Mouse (Mus musculus) hindbrain, embryonic 12.5 days (tissue): ENCODE measurements around the gene Cbfa2t3. TPM values are rescaled to one million over a fixed set of nuclear protein-coding genes. Genes with fewer than 3 reads are reported as not detected.

Experiments
- ATAC-seq: fragments of 200-750 bp; cut with Nextera tagmentation; 2 replicates; pipeline ENCODE4 v1.8.0; 2017; ENCODE audit warnings: moderate TSS enrichment; ENCODE audit not compliant: low FRiP score
- H3K27ac ChIP-seq: fragments of 300-500 bp; sonication (generic); 2 replicates; pipeline ENCODE4 v1.5.1; 2016; ENCODE audit warnings: mild to moderate bottlenecking
- H3K27me3 ChIP-seq: fragments of 300-500 bp; sonication (generic); 2 replicates; pipeline ENCODE4 v1.6.1; 2016; ENCODE audit warnings: mild to moderate bottlenecking
- H3K36me3 ChIP-seq: fragments of 300-500 bp; sonication (generic); 2 replicates; pipeline ENCODE4 v1.6.1; 2016; ENCODE audit warnings: mild to moderate bottlenecking
- H3K4me1 ChIP-seq: fragments of 300-500 bp; sonication (generic); 2 replicates; pipeline ENCODE4 v1.6.1; 2016
- H3K4me2 ChIP-seq: fragments of 300-500 bp; sonication (generic); replicated peaks from 2 replicates; pipeline ENCODE4 v1.6.1; 2016; ENCODE audit warnings: mild to moderate bottlenecking
- H3K4me3 ChIP-seq: fragments of 300-500 bp; sonication (generic); 2 replicates; pipeline ENCODE4 v1.5.1; 2016; ENCODE audit warnings: mild to moderate bottlenecking
- H3K9ac ChIP-seq: fragments of 300-500 bp; sonication (generic); 2 replicates; pipeline ENCODE4 v1.6.1; 2016; ENCODE audit warnings: mild to moderate bottlenecking, moderate library complexity
- H3K9me3 ChIP-seq: fragments of 300-500 bp; sonication (generic); replicated peaks from 2 replicates; pipeline ENCODE4 v1.6.1; 2016; ENCODE audit warnings: mild to moderate bottlenecking
- WGBS: fragments of 180-500 bp; shearing (Covaris S2); methylation state at CpG from one replicate; pipeline ENCODE4 v1.1.7; 2016; 5-methylcytosine and 5-hydroxymethylcytosine counted together
- polyA plus RNA-seq: library from polyadenylated mRNA; unstranded; fragments of >200 nt; fragmentation: Nextera tagmentation; extraction: Ambion mirVana; gene quantifications from 2 replicates; pipeline ENCODE4 v1.2.1, GENCODE M21; 2016

Cbfa2t3 gene
- 17.1 and 17.3 TPM in 2 replicates for polyA plus RNA-seq

- Histone ChIP-seq H3K4me1 (peaks cover 10% of the 10 kb centered on the region; the same call in 1 of the 2 replicates), H3K27ac (no peak within 1 kb of the TSS), H3K4me3 (no peak within 1 kb of the TSS), H3K9me3 (no peaks in the 10 kb centered on the region), H3K9ac (no peak within 1 kb of the TSS), H3K36me3 (no peaks in the 10 kb centered on the region), H3K27me3 (0 out of 2 replicates have a peak, but pooled peaks cover 15% of the 10 kb centered on the region), H3K4me2 (no peak within 1 kb of the TSS; the same call in 1 of the 2 replicates)
- WGBS: 47% methylated on average over 13 of the region's 13 CpGs
- ATAC-seq: 0 out of 2 replicates have a peak, but pooled peaks have one; percentile 16
Measured at GRCm38 (mm10) chr8:122699005-122699492, at the start of gene Cbfa2t3. Gene Cbfa2t3, minus strand, starts transcription at chr8:122699109.

- H3K27ac ChIP-seq: no peak overlapping the region
- ATAC-seq: no peak
- H3K27me3 ChIP-seq: peaks cover 24% of the 10 kb centered on the region; the same call in 1 of the 2 replicates
- no peak overlapping the region for H3K4me2 ChIP-seq
- peaks cover 58% of the 10 kb centered on the region for H3K4me1 ChIP-seq
- WGBS: 93% methylated on average over 1 of the region's 1 CpGs
- H3K36me3 ChIP-seq: no peaks in the 10 kb centered on the region
- H3K9ac ChIP-seq: no peak overlapping the region
- H3K4me3 ChIP-seq: no peak overlapping the region
- no peaks in the 10 kb centered on the region for H3K9me3 ChIP-seq
Measured at GRCm38 (mm10) chr8:122747825-122748224, 48.9 kb upstream of the Cbfa2t3 start.

GRCm38 (mm10) chr8:122746439-122746838, 47.5 kb upstream of the Cbfa2t3 start:
- H3K27ac ChIP-seq: peak overlapping the region; percentile 97
- H3K27me3 ChIP-seq: peaks cover 14% of the 10 kb centered on the region; the same call in 1 of the 2 replicates
- no peak overlapping the region for H3K4me3 ChIP-seq
- WGBS: 27% methylated on average over 7 of the region's 7 CpGs
- no peak overlapping the region for H3K9ac ChIP-seq
- peaks cover 71% of the 10 kb centered on the region for H3K4me1 ChIP-seq
- no peaks in the 10 kb centered on the region for H3K36me3 ChIP-seq
- peak; percentile 3; the same call in 1 of the 2 replicates for ATAC-seq
- no peaks in the 10 kb centered on the region for H3K9me3 ChIP-seq
- 0 out of 2 replicates have a peak overlapping the region, but pooled peaks have one; percentile 26 for H3K4me2 ChIP-seq

GRCm38 (mm10) chr8:122745750-122746275, 46.9 kb upstream of the Cbfa2t3 start:
- Histone ChIP-seq H3K9me3 (no peaks in the 10 kb centered on the region), H3K27ac (peak overlapping the region; percentile 97), H3K4me1 (peaks cover 71% of the 10 kb centered on the region), H3K36me3 (no peaks in the 10 kb centered on the region), H3K4me3 (0 out of 2 replicates have a peak overlapping the region, but pooled peaks have one; percentile 0), H3K9ac (0 out of 2 replicates have a peak overlapping the region, but pooled peaks have one; percentile 29), H3K27me3 (peaks cover 18% of the 10 kb centered on the region), H3K4me2 (peak overlapping the region; percentile 26)
- 5% methylated on average over 16 of the region's 16 CpGs for WGBS
- ATAC-seq: peak; percentile 78

- Histone ChIP-seq H3K9me3 (no peaks in the 10 kb centered on the region), H3K27ac (peak overlapping the region; percentile 97), H3K4me1 (peaks cover 68% of the 10 kb centered on the region), H3K27me3 (peaks cover 19% of the 10 kb centered on the region), H3K4me3 (0 out of 2 replicates have a peak overlapping the region, but pooled peaks have one; percentile 0), H3K4me2 (peak overlapping the region; percentile 26), H3K9ac (0 out of 2 replicates have a peak overlapping the region, but pooled peaks have one; percentile 29), H3K36me3 (no peaks in the 10 kb centered on the region)
- ATAC-seq: peak; percentile 53
- WGBS: 19% methylated on average over 17 of the region's 17 CpGs
Measured at GRCm38 (mm10) chr8:122745022-122745749, 46.3 kb upstream of the Cbfa2t3 start.

- WGBS: 7% methylated on average over 19 of the region's 19 CpGs
- Histone ChIP-seq H3K27me3 (peaks cover 19% of the 10 kb centered on the region), H3K36me3 (no peaks in the 10 kb centered on the region), H3K4me3 (no peak overlapping the region), H3K9ac (no peak overlapping the region), H3K4me1 (peaks cover 72% of the 10 kb centered on the region), H3K9me3 (no peaks in the 10 kb centered on the region), H3K4me2 (peak overlapping the region; percentile 20; the same call in 1 of the 2 replicates), H3K27ac (peak overlapping the region; percentile 97)
- ATAC-seq: no peak
Measured at GRCm38 (mm10) chr8:122742471-122742870, 43.6 kb upstream of the Cbfa2t3 start.

GRCm38 (mm10) chr8:122739102-122739725, 40.3 kb upstream of the Cbfa2t3 start:
- Histone ChIP-seq H3K4me1 (peaks cover 64% of the 10 kb centered on the region), H3K9ac (peak overlapping the region; percentile 33; the same call in 1 of the 2 replicates), H3K27me3 (peaks cover 18% of the 10 kb centered on the region), H3K36me3 (no peaks in the 10 kb centered on the region), H3K4me3 (no peak overlapping the region), H3K4me2 (0 out of 2 replicates have a peak overlapping the region, but pooled peaks have one; percentile 11), H3K27ac (peak overlapping the region; percentile 82), H3K9me3 (no peaks in the 10 kb centered on the region)
- ATAC-seq: 0 out of 2 replicates have a peak, but pooled peaks have one; percentile 14
- 10% methylated on average over 11 of the region's 11 CpGs for WGBS

- Histone ChIP-seq H3K4me1 (peaks cover 62% of the 10 kb centered on the region), H3K27me3 (peaks cover 21% of the 10 kb centered on the region), H3K9ac (no peak overlapping the region), H3K4me2 (no peak overlapping the region), H3K36me3 (no peaks in the 10 kb centered on the region), H3K9me3 (no peaks in the 10 kb centered on the region), H3K4me3 (no peak overlapping the region), H3K27ac (peak overlapping the region; percentile 66)
- WGBS: 62% methylated on average over 6 of the region's 6 CpGs
- ATAC-seq: no peak
Measured at GRCm38 (mm10) chr8:122737886-122738285, 39.0 kb upstream of the Cbfa2t3 start.

GRCm38 (mm10) chr8:122737071-122737470, 38.2 kb upstream of the Cbfa2t3 start:
- WGBS: 53% methylated on average over 4 of the region's 4 CpGs
- no peak for ATAC-seq
- Histone ChIP-seq H3K27me3 (peaks cover 21% of the 10 kb centered on the region), H3K9ac (no peak overlapping the region), H3K4me3 (no peak overlapping the region), H3K4me1 (peaks cover 54% of the 10 kb centered on the region), H3K36me3 (no peaks in the 10 kb centered on the region), H3K27ac (no peak overlapping the region), H3K9me3 (no peaks in the 10 kb centered on the region), H3K4me2 (no peak overlapping the region)

- no peak for ATAC-seq
- Histone ChIP-seq H3K4me3 (no peak overlapping the region), H3K9me3 (no peaks in the 10 kb centered on the region), H3K9ac (no peak overlapping the region), H3K36me3 (no peaks in the 10 kb centered on the region), H3K4me2 (no peak overlapping the region), H3K27me3 (peaks cover 21% of the 10 kb centered on the region), H3K4me1 (peaks cover 50% of the 10 kb centered on the region), H3K27ac (no peak overlapping the region)
- 91% methylated on average over 11 of the region's 11 CpGs for WGBS
Measured at GRCm38 (mm10) chr8:122736623-122737022, 37.7 kb upstream of the Cbfa2t3 start.

- Histone ChIP-seq H3K9me3 (no peaks in the 10 kb centered on the region), H3K36me3 (no peaks in the 10 kb centered on the region), H3K9ac (no peak overlapping the region), H3K4me3 (no peak overlapping the region), H3K4me1 (peaks cover 49% of the 10 kb centered on the region), H3K27me3 (peaks cover 17% of the 10 kb centered on the region), H3K4me2 (no peak overlapping the region), H3K27ac (peak overlapping the region; percentile 42; the same call in 1 of the 2 replicates)
- ATAC-seq: no peak; the same call in 1 of the 2 replicates
- 58% methylated on average over 19 of the region's 19 CpGs for WGBS
Measured at GRCm38 (mm10) chr8:122735542-122736473, 36.9 kb upstream of the Cbfa2t3 start.
